Mouse (Mus musculus) CH12.LX (cell line): ENCODE results near the gene Ibsp.
A peak's percentile ranks its signal among the peaks of the same experiment; 100 is the strongest.

Experiments
- CHD1 ChIP-seq: IDR thresholded peaks from 2 replicates; pipeline ENCODE4 v1.6.1; 2012; ENCODE audit warnings: low read depth, low read length, improper control_type of control experiment, inconsistent platforms
- CTCF ChIP-seq, 2 experiments: IDR thresholded peaks in 1 of 2; conservative IDR thresholded peaks in 1 of 2; 2 replicates each; pipeline ENCODE4 v1.5.1; 2011 to 2012; ENCODE audit warnings: low read depth in 2 of 2, low read length in 2 of 2, improper control_type of control experiment in 1 of 2, inconsistent platforms in 1 of 2, mild to moderate bottlenecking in 1 of 2, moderate library complexity in 1 of 2
- E2F4 ChIP-seq: IDR thresholded peaks from 2 replicates; pipeline ENCODE4 v1.6.1; 2011; ENCODE audit warnings: low read depth, low read length, improper control_type of control experiment; ENCODE audit not compliant: insufficient replicate concordance
- ELF1 ChIP-seq: IDR thresholded peaks from 2 replicates; pipeline ENCODE4 v1.6.1; 2014; ENCODE audit warnings: low read depth, mild to moderate bottlenecking, inconsistent platforms, low read length, improper control_type of control experiment
- EP300 ChIP-seq: IDR thresholded peaks from 2 replicates; pipeline ENCODE4 v1.6.1; 2011; ENCODE audit warnings: low read length, improper control_type of control experiment
- TCF12 ChIP-seq: IDR thresholded peaks from 2 replicates; pipeline ENCODE4 v1.6.1; 2014; ENCODE audit warnings: low read depth, mild to moderate bottlenecking, inconsistent platforms, low read length, improper control_type of control experiment
- USF1 ChIP-seq: IDR thresholded peaks from 2 replicates; pipeline ENCODE4 v1.6.1; 2014; ENCODE audit warnings: low read depth, mild to moderate bottlenecking, inconsistent platforms, low read length, improper control_type of control experiment

DNA sequence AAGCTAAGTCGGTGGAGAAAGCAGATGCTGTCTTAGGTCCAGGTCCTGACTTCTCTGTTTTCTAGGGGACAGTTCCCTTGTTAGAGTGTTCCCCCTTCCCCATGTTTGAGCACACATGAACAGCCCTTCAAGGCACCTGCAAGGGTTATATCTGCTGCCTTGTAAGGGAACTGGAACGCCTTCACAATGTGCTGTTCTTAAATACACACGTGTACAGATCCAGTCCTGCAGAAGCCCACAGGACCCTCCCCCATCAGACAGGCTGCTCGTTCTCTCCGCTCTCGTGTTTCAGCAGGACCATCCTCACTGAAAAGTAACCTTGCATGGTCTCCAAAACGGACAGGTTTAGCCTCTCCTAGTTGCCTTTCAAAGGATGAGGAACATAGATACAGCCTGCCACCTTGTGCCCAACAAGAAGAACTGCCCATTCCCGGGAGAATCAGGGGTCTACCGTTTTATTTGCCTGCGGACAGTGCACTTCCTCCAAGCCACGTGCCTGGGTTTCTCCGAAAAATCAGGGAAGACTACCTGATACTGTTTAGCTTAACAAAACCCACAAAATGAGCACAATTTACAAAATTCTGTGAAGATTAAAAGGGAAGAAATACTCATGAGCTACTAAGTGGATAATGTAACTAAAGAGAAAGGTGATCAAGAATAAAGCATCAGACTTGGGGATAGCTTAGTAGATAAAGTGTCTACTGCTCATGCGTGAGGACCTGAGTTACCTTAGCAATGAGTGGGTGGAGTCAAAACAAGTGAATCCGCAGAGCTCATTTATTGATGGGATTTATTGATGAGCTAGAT is 40.9 kb downstream of the Ibsp start:
- TF ChIP-seq CTCF (conservative IDR thresholded peaks at IDR 0.05 in 1 of 2, IDR thresholded peaks at IDR 0.05 in 1 of 2; ENCODE audit: low read depth in 2 of 2, low read length in 2 of 2): peak; percentile 43 to 81; a peak in 3 of 4 replicates
- no peak for TF ChIP-seq TCF12
- no peak for TF ChIP-seq USF1
- TF ChIP-seq EP300: no peak
- TF ChIP-seq E2F4: no peak
- no peak for TF ChIP-seq ELF1
- no peak for TF ChIP-seq CHD1
